ENCODE assay signal across 8 mouse cellular contexts in genomic region chr6:73221958-73222735, GRCm38 (mm10). TPM values are rescaled to one million over a fixed set of nuclear protein-coding genes. Genes with fewer than 3 reads are reported as not detected.
DNase-seq lines count a peak whose midpoint lies in the region; ATAC-seq and TF ChIP-seq lines count a peak whose summit lies in the region.

No protein-coding gene starts in this region.

- H3K9ac ChIP-seq in heart, embryonic 16.5 days (ENCODE audit: low read length) = peak overlapping the region; percentile 46
- H3K9ac ChIP-seq in limb, embryonic 13.5 days = no peak overlapping the region
- H3K9ac ChIP-seq in midbrain, postnatal 0 days (replicated peaks; ENCODE audit: low read length, poor library complexity, severe bottlenecking) = peak overlapping the region; percentile 64

- WGBS in cerebellum, adult 2 months = 29% methylated on average over 23 of the region's 23 CpGs
- 45% methylated on average over 23 of the region's 23 CpGs for WGBS in spleen, adult 2 months
- WGBS in heart, embryonic 16.5 days = 28% methylated on average over 23 of the region's 23 CpGs
- 27% methylated on average over 23 of the region's 23 CpGs for WGBS in limb, embryonic 13.5 days
- WGBS in midbrain, postnatal 0 days = 29% methylated on average over 23 of the region's 23 CpGs

- peak overlapping the region; percentile 43 for H3K4me3 ChIP-seq in cerebellum, adult 2 months (replicated peaks; ENCODE audit: insufficient read depth, low read depth, low read length)
- H3K4me3 ChIP-seq in spleen, adult 2 months (ENCODE audit: extremely low read depth, insufficient read depth, insufficient read length) = peak overlapping the region; percentile 46
- peak overlapping the region; percentile 45 for H3K4me3 ChIP-seq in heart, embryonic 16.5 days (ENCODE audit: low read length)
- H3K4me3 ChIP-seq in limb, embryonic 13.5 days = peak overlapping the region; percentile 37
- H3K4me3 ChIP-seq in midbrain, postnatal 0 days (ENCODE audit: low read depth, low read length) = peak overlapping the region; percentile 41

- H3K27me3 ChIP-seq in cerebellum, adult 2 months (ENCODE audit: control insufficient read depth, insufficient read depth, low read length) = no peaks in the 10 kb centered on the region
- H3K27me3 ChIP-seq in spleen, adult 2 months (ENCODE audit: control insufficient read depth, insufficient read depth, low read length) = no peaks in the 10 kb centered on the region
- no peaks in the 10 kb centered on the region for H3K27me3 ChIP-seq in heart, embryonic 16.5 days (ENCODE audit: control insufficient read depth, insufficient read depth, low read length)
- H3K27me3 ChIP-seq in limb, embryonic 13.5 days = no peaks in the 10 kb centered on the region
- H3K27me3 ChIP-seq in midbrain, postnatal 0 days (ENCODE audit: insufficient read depth, low read length) = no peaks in the 10 kb centered on the region

- H3K4me2 ChIP-seq in heart, embryonic 16.5 days (ENCODE audit: low read depth, low read length) = peak overlapping the region; percentile 59
- peak overlapping the region; percentile 68 for H3K4me2 ChIP-seq in limb, embryonic 13.5 days (replicated peaks)
- peak overlapping the region; percentile 62 for H3K4me2 ChIP-seq in midbrain, postnatal 0 days (ENCODE audit: low read depth, low read length, poor library complexity, severe bottlenecking)

- no peak for TF ChIP-seq CTCF in cerebellum, adult 2 months (IDR thresholded peaks at IDR 0.05; ENCODE audit: borderline replicate concordance, insufficient read depth, low read depth, low read length)
- no peak for TF ChIP-seq CTCF in spleen, adult 2 months (IDR thresholded peaks at IDR 0.05; ENCODE audit: extremely low read depth, insufficient read depth, insufficient read length, insufficient replicate concordance)
- no peak for TF ChIP-seq CTCF in midbrain, postnatal 0 days (IDR thresholded peaks at IDR 0.05)

- TF ChIP-seq POLR2A in cerebellum, adult 2 months (IDR thresholded peaks at IDR 0.05; ENCODE audit: borderline replicate concordance, insufficient read depth, low read length) = no peak
- TF ChIP-seq POLR2A in spleen, adult 2 months (IDR thresholded peaks at IDR 0.05; ENCODE audit: low read depth, low read length) = no peak

- no peaks in the 10 kb centered on the region for H3K9me3 ChIP-seq in heart, embryonic 16.5 days (replicated peaks; ENCODE audit: control insufficient read depth, low read length)
- H3K9me3 ChIP-seq in limb, embryonic 13.5 days = no peaks in the 10 kb centered on the region
- no peaks in the 10 kb centered on the region for H3K9me3 ChIP-seq in midbrain, postnatal 0 days (ENCODE audit: low read length)

- no peaks in the 10 kb centered on the region for H3K36me3 ChIP-seq in spleen, adult 2 months (ENCODE audit: control insufficient read depth, insufficient read depth, low read length)
- H3K36me3 ChIP-seq in heart, embryonic 16.5 days (ENCODE audit: control insufficient read depth, insufficient read depth) = no peaks in the 10 kb centered on the region
- H3K36me3 ChIP-seq in limb, embryonic 13.5 days = no peaks in the 10 kb centered on the region
- no peaks in the 10 kb centered on the region for H3K36me3 ChIP-seq in midbrain, postnatal 0 days (ENCODE audit: insufficient read depth, low read length)

- peak in 1 of 2 experiments; percentile 14 for DNase-seq in cerebellum, adult 2 months
- DNase-seq in cerebellum, adult 9-11 months = no peak
- DNase-seq in spleen, adult 2 months (ENCODE audit: low read depth in 1 of 2, low spot score in 2 of 2) = peak in 1 of 2 experiments; percentile 8
- no peak for DNase-seq in spleen, adult 18-20 months
- DNase-seq in midbrain, postnatal 0 days (ENCODE audit: low spot score) = peak; percentile 55
- DNase-seq in thymus, postnatal 14 days = no peak

- 0 out of 2 replicates have a peak, but pooled peaks have one; percentile 42 for ATAC-seq in heart, embryonic 16.5 days (replicated peaks; ENCODE audit: extremely low read depth, insufficient read depth, low FRiP score)
- ATAC-seq in limb, embryonic 13.5 days (ENCODE audit: low FRiP score, low read depth) = peak; percentile 30; the same call in 1 of the 2 replicates
- peak; percentile 85 for ATAC-seq in midbrain, postnatal 0 days (ENCODE audit: low FRiP score)

- no peak overlapping the region for H3K27ac ChIP-seq in cerebellum, adult 2 months (ENCODE audit: insufficient read depth, low read length)
- H3K27ac ChIP-seq in spleen, adult 2 months (ENCODE audit: insufficient read depth, low read length) = no peak overlapping the region
- H3K27ac ChIP-seq in heart, embryonic 16.5 days (ENCODE audit: low read length) = peak overlapping the region; percentile 88
- H3K27ac ChIP-seq in limb, embryonic 13.5 days = no peak overlapping the region
- peak overlapping the region; percentile 81 for H3K27ac ChIP-seq in midbrain, postnatal 0 days (ENCODE audit: low read depth, low read length)

- 0 out of 2 replicates have a peak, but pooled peaks cover 4% of the 10 kb centered on the region for H3K4me1 ChIP-seq in cerebellum, adult 2 months (ENCODE audit: control insufficient read depth, insufficient read depth, low read length)
- peaks cover 3% of the 10 kb centered on the region; the same call in 1 of the 2 replicates for H3K4me1 ChIP-seq in spleen, adult 2 months (ENCODE audit: control insufficient read depth, insufficient read depth, insufficient read length)
- peaks cover 8% of the 10 kb centered on the region for H3K4me1 ChIP-seq in heart, embryonic 16.5 days (ENCODE audit: control insufficient read depth, insufficient read depth, low read length)
- H3K4me1 ChIP-seq in limb, embryonic 13.5 days = peaks cover 12% of the 10 kb centered on the region
- H3K4me1 ChIP-seq in midbrain, postnatal 0 days (ENCODE audit: insufficient read depth, low read length) = no peaks in the 10 kb centered on the region

RNA-seq across cellular contexts. Expression of gene Dnah6, which starts 0.7 kb away (rescaled TPM):
- 1.9 and 2.4 TPM in 2 replicates for polyA plus RNA-seq in cerebellum, adult 2 months (2012; rRNA removed)
- polyA plus RNA-seq in spleen, adult 2 months (2012; rRNA removed) = 0.01 TPM in 2 replicates
- polyA plus RNA-seq in heart, embryonic 16.5 days (2015; fragmentation: Nextera tagmentation; extraction: Ambion mirVana) = 0.12 and 0.20 TPM in 2 replicates
- 0.01 and 0.03 TPM in 2 replicates for polyA plus RNA-seq in limb, embryonic 13.5 days (2015; fragmentation: Nextera tagmentation; extraction: Ambion mirVana)
- 2.0 and 2.2 TPM in 2 replicates for total RNA-seq in midbrain, postnatal 0 days (2014; rRNA removed)
- polyA plus RNA-seq in midbrain, postnatal 0 days (2015; fragmentation: Nextera tagmentation; extraction: Ambion mirVana) = 0.18 and 0.22 TPM in 2 replicates

RNA-seq across cellular contexts. Expression of gene Suclg1, which starts 26.0 kb away (rescaled TPM):
- polyA plus RNA-seq in cerebellum, adult 2 months (2012; rRNA removed) = 210 and 214 TPM in 2 replicates
- 19.0 and 20.9 TPM in 2 replicates for polyA plus RNA-seq in spleen, adult 2 months (2012; rRNA removed)
- 349 and 351 TPM in 2 replicates for polyA plus RNA-seq in heart, embryonic 16.5 days (2015; fragmentation: Nextera tagmentation; extraction: Ambion mirVana)
- 149 and 157 TPM in 2 replicates for polyA plus RNA-seq in limb, embryonic 13.5 days (2015; fragmentation: Nextera tagmentation; extraction: Ambion mirVana)
- 38.2 and 39.1 TPM in 2 replicates for total RNA-seq in midbrain, postnatal 0 days (2014; rRNA removed)
- 123 and 129 TPM in 2 replicates for polyA plus RNA-seq in midbrain, postnatal 0 days (2015; fragmentation: Nextera tagmentation; extraction: Ambion mirVana)

Comparison
In these comparisons a context has a peak if more than half of its experiments do, and no peak if none do; other contexts are left out.
1. H3K27ac ChIP-seq: peak in heart, embryonic 16.5 days (single experiment) and midbrain, postnatal 0 days (single experiment); none in cerebellum, adult 2 months (single experiment), spleen, adult 2 months (single experiment) and limb, embryonic 13.5 days (single experiment).
2. ATAC-seq: peak in every context shown above with its lines; median percentile 85 in midbrain, postnatal 0 days; 42 in heart, embryonic 16.5 days; 30 in limb, embryonic 13.5 days.
3. Peak in every context shown above with its lines, with median percentiles within 50 percentile points of each other: H3K4me3 ChIP-seq and H3K4me2 ChIP-seq.